Mouse (Mus musculus) intestine, embryonic 15.5 days (tissue): ENCODE results near the gene Napsa. TPM values are rescaled to one million over a fixed set of nuclear protein-coding genes. Genes with fewer than 3 reads are reported as not detected.

ENCODE experiments used
- ATAC-seq: fragments of 200-750 bp; cut with Nextera tagmentation; 2 replicates; pipeline ENCODE4 v1.8.0; 2017; ENCODE audit warnings: moderate TSS enrichment, moderate library complexity
- H3K27ac ChIP-seq: fragments of 300-500 bp; sonication (generic); 2 replicates; pipeline ENCODE4 v1.5.1; 2015; ENCODE audit warnings: mild to moderate bottlenecking, inconsistent platforms
- H3K27me3 ChIP-seq: fragments of 300-500 bp; sonication (generic); replicated peaks from 2 replicates; pipeline ENCODE4 v1.6.1; 2015; ENCODE audit warnings: inconsistent platforms
- H3K36me3 ChIP-seq: fragments of 300-500 bp; sonication (generic); 2 replicates; pipeline ENCODE4 v1.6.1; 2015; ENCODE audit warnings: inconsistent platforms
- H3K4me1 ChIP-seq: fragments of 300-500 bp; sonication (generic); replicated peaks from 2 replicates; pipeline ENCODE4 v1.6.1; 2015; ENCODE audit warnings: inconsistent platforms
- H3K4me2 ChIP-seq: fragments of 300-500 bp; sonication (generic); replicated peaks from 2 replicates; pipeline ENCODE4 v1.6.1; 2015; ENCODE audit warnings: mild to moderate bottlenecking, inconsistent platforms
- H3K4me3 ChIP-seq: fragments of 300-500 bp; sonication (generic); replicated peaks from 2 replicates; pipeline ENCODE4 v1.5.1; 2015; ENCODE audit warnings: inconsistent platforms
- H3K9ac ChIP-seq: fragments of 300-500 bp; sonication (generic); 2 replicates; pipeline ENCODE4 v1.6.1; 2015; ENCODE audit warnings: inconsistent platforms
- H3K9me3 ChIP-seq: fragments of 300-500 bp; sonication (generic); 2 replicates; pipeline ENCODE4 v1.6.1; 2016; ENCODE audit warnings: inconsistent platforms
- WGBS: fragments of 180-500 bp; shearing (Covaris S2); methylation state at CpG from one replicate; pipeline ENCODE4 v1.1.7; 2015; 5-methylcytosine and 5-hydroxymethylcytosine counted together
- polyA plus RNA-seq: library from polyadenylated mRNA; unstranded; fragments of >200 nt; fragmentation: Nextera tagmentation; extraction: Ambion mirVana; gene quantifications from 2 replicates; pipeline ENCODE4 v1.2.1, GENCODE M21; 2015

Gene Napsa
- polyA plus RNA-seq, 1 experiment from 2014 or later = 3.6 TPM

GRCm38 (mm10) chr7:44593775-44594174 is 21.6 kb downstream of the Napsa start:
- ATAC-seq = peak; percentile 37
- under 1% methylated on average over 22 of the region's 22 CpGs for WGBS
- no peaks in the 10 kb centered on the region for H3K36me3 ChIP-seq
- peak overlapping the region; percentile 41 for H3K4me2 ChIP-seq
- no peak overlapping the region for H3K9ac ChIP-seq
- no peaks in the 10 kb centered on the region for H3K9me3 ChIP-seq
- H3K4me1 ChIP-seq = peaks cover 24% of the 10 kb centered on the region
- no peak overlapping the region for H3K4me3 ChIP-seq
- H3K27ac ChIP-seq = no peak overlapping the region
- H3K27me3 ChIP-seq = peaks cover 35% of the 10 kb centered on the region

GRCm38 (mm10) chr7:44594291-44594690 is 22.1 kb downstream of the Napsa start:
- Histone ChIP-seq H3K27ac (no peak overlapping the region), H3K4me3 (no peak overlapping the region), H3K27me3 (peaks cover 35% of the 10 kb centered on the region), H3K4me1 (peaks cover 24% of the 10 kb centered on the region), H3K9ac (no peak overlapping the region), H3K9me3 (no peaks in the 10 kb centered on the region), H3K36me3 (no peaks in the 10 kb centered on the region), H3K4me2 (peak overlapping the region; percentile 41; the same call in 1 of the 2 replicates)
- no peak for ATAC-seq
- 61% methylated on average over 6 of the region's 6 CpGs for WGBS

GRCm38 (mm10) chr7:44595131-44595561 is 23.0 kb downstream of the Napsa start:
- H3K27ac ChIP-seq = no peak overlapping the region
- H3K36me3 ChIP-seq = no peaks in the 10 kb centered on the region
- no peaks in the 10 kb centered on the region for H3K9me3 ChIP-seq
- H3K27me3 ChIP-seq = peaks cover 35% of the 10 kb centered on the region
- ATAC-seq = no peak
- 89% methylated on average over 20 of the region's 20 CpGs for WGBS
- H3K4me2 ChIP-seq = no peak overlapping the region
- H3K4me1 ChIP-seq = peaks cover 20% of the 10 kb centered on the region
- no peak overlapping the region for H3K4me3 ChIP-seq
- no peak overlapping the region for H3K9ac ChIP-seq

DNA sequence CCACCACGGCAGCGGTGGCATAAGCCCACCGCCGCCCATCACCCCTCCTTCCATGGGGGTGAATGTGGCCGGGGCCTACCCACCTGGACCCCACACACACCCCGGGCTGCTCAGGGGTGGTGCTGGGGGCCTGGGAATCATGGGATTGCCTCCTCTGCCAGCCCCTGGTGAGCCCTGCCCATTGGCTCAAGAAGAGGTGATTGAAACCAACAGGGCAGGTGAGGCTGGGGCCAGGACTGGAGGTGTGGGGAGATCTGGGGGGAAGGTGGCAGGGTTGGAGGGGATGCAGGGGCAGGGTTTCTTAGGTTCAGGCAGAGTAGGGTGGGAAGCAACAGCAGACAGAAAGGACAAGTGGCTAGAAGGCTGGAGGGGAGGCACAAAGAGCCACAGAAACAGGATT is 23.9 kb downstream of the Napsa start:
- H3K4me2 ChIP-seq = no peak overlapping the region
- 88% methylated on average over 6 of the region's 6 CpGs for WGBS
- no peak overlapping the region for H3K27ac ChIP-seq
- no peak overlapping the region for H3K9ac ChIP-seq
- H3K4me1 ChIP-seq = peaks cover 12% of the 10 kb centered on the region
- H3K36me3 ChIP-seq = no peaks in the 10 kb centered on the region
- no peaks in the 10 kb centered on the region for H3K9me3 ChIP-seq
- no peak overlapping the region for H3K4me3 ChIP-seq
- H3K27me3 ChIP-seq = peaks cover 36% of the 10 kb centered on the region
- ATAC-seq = no peak

DNA sequence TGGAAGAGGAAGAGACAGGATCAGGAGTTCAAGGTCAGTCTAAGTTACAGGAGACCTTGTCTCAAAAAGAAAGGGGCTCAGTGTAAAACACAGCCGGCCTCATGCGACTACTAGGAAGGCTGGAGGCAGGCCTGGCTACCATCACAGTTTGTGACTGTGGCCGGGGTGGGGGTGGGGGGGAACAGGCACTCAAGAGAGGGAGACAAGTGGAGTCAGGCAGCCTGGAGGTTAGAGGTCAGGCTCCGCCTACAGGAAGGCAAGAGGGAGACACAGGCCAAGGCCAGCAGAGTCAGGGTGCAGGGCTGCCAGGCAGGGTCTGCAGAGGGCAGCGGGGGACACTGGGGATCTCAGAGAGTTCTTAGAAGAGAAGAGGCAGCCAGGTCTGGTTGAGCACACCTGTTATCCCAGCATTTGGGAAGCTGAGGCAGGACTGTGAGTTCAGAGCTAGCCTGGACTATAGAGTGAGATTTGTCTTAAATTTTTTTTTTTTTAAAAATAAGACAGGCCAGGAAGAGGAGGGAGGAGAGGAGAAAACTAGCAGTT is 24.9 kb downstream of the Napsa start:
- no peak overlapping the region for H3K4me2 ChIP-seq
- H3K9ac ChIP-seq = no peak overlapping the region
- 0 out of 2 replicates have a peak, but pooled peaks cover 2% of the 10 kb centered on the region for H3K4me1 ChIP-seq
- H3K27me3 ChIP-seq = peaks cover 36% of the 10 kb centered on the region
- no peak overlapping the region for H3K4me3 ChIP-seq
- no peak for ATAC-seq
- no peaks in the 10 kb centered on the region for H3K9me3 ChIP-seq
- H3K27ac ChIP-seq = no peak overlapping the region
- 35% methylated on average over 5 of the region's 5 CpGs for WGBS
- H3K36me3 ChIP-seq = no peaks in the 10 kb centered on the region

GRCm38 (mm10) chr7:44597666-44598065 is 25.5 kb downstream of the Napsa start:
- H3K9ac ChIP-seq = no peak overlapping the region
- ATAC-seq = no peak
- 0 out of 2 replicates have a peak, but pooled peaks cover 2% of the 10 kb centered on the region for H3K4me1 ChIP-seq
- no peak overlapping the region for H3K4me2 ChIP-seq
- peaks cover 36% of the 10 kb centered on the region for H3K27me3 ChIP-seq
- H3K4me3 ChIP-seq = no peak overlapping the region
- H3K27ac ChIP-seq = no peak overlapping the region
- H3K36me3 ChIP-seq = no peaks in the 10 kb centered on the region
- WGBS = 94% methylated on average over 4 of the region's 4 CpGs
- no peaks in the 10 kb centered on the region for H3K9me3 ChIP-seq

DNA sequence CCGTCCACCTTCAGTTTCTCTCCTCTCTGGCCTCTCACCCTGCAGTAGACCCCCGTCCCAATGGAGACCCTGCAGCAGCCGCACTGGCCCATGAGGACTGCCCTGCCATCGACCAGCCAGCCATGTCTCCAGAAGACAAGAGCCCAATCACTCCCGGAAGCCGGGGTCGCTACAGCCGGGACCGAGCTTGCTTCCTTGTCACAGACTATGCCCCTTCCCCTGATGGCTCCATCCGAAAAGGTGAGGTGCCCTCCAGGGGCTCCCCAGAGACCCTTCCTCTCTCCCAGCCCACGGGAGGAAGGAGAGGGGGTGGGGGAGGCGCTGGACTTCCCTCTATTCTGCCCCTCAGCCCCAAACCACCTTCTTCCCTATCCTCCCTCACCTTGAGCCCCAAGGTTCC is 26.2 kb downstream of the Napsa start:
- H3K27ac ChIP-seq = no peak overlapping the region
- H3K4me1 ChIP-seq = 0 out of 2 replicates have a peak, but pooled peaks cover 2% of the 10 kb centered on the region
- no peak overlapping the region for H3K4me2 ChIP-seq
- 78% methylated on average over 12 of the region's 12 CpGs for WGBS
- no peaks in the 10 kb centered on the region for H3K9me3 ChIP-seq
- no peaks in the 10 kb centered on the region for H3K36me3 ChIP-seq
- no peak overlapping the region for H3K9ac ChIP-seq
- H3K27me3 ChIP-seq = peaks cover 35% of the 10 kb centered on the region
- no peak overlapping the region for H3K4me3 ChIP-seq
- ATAC-seq = no peak

GRCm38 (mm10) chr7:44600691-44601262 is 28.6 kb downstream of the Napsa start:
- peaks cover 51% of the 10 kb centered on the region for H3K27me3 ChIP-seq
- H3K27ac ChIP-seq = no peak overlapping the region
- no peak overlapping the region for H3K4me2 ChIP-seq
- no peak for ATAC-seq
- H3K4me1 ChIP-seq = no peaks in the 10 kb centered on the region; the same call in 1 of the 2 replicates
- no peak overlapping the region for H3K4me3 ChIP-seq
- no peaks in the 10 kb centered on the region for H3K9me3 ChIP-seq
- no peak overlapping the region for H3K9ac ChIP-seq
- H3K36me3 ChIP-seq = no peaks in the 10 kb centered on the region
- 84% methylated on average over 10 of the region's 10 CpGs for WGBS

DNA sequence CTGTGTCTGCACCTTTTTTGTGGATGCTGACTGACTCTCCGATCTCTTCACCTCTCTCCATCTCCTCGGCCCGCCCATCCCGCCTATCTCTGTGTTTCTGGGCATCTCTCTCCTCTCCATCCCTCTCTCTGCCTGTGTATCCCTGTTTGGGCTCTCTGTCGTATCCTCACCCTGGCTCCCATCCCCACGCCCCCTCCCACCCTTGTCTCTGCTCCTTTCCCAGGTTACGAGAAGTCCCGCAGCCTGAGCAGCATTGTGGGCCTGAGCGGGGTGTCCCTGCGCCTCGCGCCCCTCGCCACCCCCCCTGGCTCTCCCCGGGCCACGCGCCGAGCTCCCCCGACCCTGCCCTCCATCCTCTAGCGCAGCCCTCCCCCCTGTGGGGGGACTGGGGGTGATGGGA is 29.5 kb downstream of the Napsa start:
- peaks cover 60% of the 10 kb centered on the region for H3K27me3 ChIP-seq
- no peak overlapping the region for H3K4me3 ChIP-seq
- H3K9ac ChIP-seq = no peak overlapping the region
- WGBS = 15% methylated on average over 19 of the region's 19 CpGs
- H3K36me3 ChIP-seq = no peaks in the 10 kb centered on the region
- no peak overlapping the region for H3K4me2 ChIP-seq
- peaks cover 6% of the 10 kb centered on the region for H3K4me1 ChIP-seq
- H3K9me3 ChIP-seq = no peaks in the 10 kb centered on the region
- no peak for ATAC-seq
- H3K27ac ChIP-seq = no peak overlapping the region

DNA sequence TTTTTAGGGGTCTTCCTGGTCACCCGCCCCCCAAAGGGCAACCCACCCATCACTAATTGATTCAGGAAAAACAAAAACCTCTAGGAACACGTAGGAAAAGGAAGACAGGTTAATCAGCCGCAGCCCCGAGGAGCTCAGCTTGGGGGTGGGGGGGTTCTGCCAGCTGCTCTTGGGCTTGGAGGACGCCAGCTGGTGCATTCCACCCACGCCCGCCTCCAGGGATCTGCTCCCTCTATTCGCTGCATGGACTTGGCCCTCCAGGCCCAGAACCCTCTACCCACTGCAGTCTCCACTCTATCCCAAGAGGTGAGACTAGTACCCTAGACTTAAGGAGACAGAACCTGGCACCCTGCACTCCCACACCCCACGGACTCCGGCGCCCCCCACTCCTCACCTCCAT is 30.3 kb downstream of the Napsa start:
- 18% methylated on average over 11 of the region's 11 CpGs for WGBS
- Histone ChIP-seq H3K4me2 (no peak overlapping the region), H3K4me3 (no peak overlapping the region), H3K4me1 (peaks cover 6% of the 10 kb centered on the region), H3K9me3 (no peaks in the 10 kb centered on the region), H3K27ac (no peak overlapping the region), H3K36me3 (no peaks in the 10 kb centered on the region), H3K9ac (no peak overlapping the region), H3K27me3 (peaks cover 62% of the 10 kb centered on the region)
- ATAC-seq = no peak

DNA sequence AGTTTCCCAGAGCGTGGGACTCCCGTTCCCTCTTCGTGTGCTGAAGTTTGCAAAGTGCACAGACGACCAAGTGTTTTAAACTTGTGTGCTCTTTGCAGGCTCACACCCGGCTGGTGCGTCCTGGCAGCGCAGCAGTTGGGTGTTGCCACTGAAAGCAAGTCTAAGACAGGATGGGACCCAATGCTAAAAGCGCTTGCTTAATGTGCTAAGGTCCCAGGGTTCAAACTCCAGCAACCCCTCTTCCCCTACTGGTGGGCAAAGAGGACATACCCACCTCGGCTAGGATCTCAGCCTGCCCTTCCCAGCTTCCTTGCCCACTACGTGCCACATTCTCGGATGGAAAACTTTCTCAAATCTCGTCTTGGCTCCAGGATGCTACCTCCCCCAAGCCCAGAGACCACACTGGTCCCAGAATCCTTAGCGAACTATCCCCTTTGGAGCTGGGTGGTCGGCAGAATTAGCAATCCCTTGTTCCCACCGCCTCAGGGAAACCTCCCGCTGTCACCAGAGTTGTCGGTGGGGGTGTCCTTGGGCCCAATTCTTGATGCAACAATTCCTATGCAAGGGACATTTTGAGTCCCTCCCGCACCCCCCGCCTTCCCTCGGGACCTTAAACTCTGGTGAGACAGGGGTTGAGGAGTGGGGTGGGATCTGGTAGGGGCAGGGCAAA is 31.1 kb downstream of the Napsa start:
- WGBS = 2% methylated on average over 20 of the region's 20 CpGs
- Histone ChIP-seq H3K4me3 (no peak overlapping the region), H3K36me3 (no peaks in the 10 kb centered on the region), H3K4me2 (peak overlapping the region; percentile 66), H3K9me3 (no peaks in the 10 kb centered on the region), H3K27me3 (peaks cover 61% of the 10 kb centered on the region), H3K27ac (no peak overlapping the region), H3K4me1 (peaks cover 6% of the 10 kb centered on the region), H3K9ac (no peak overlapping the region)
- no peak for ATAC-seq

GRCm38 (mm10) chr7:44604139-44604606 is 32.0 kb downstream of the Napsa start:
- 1% methylated on average over 25 of the region's 25 CpGs for WGBS
- H3K9ac ChIP-seq = 0 out of 2 replicates have a peak overlapping the region, but pooled peaks have one; percentile 10

More at GRCm38 (mm10) chr7:44604139-44604606, 32.0 kb downstream of the Napsa start:
- Histone ChIP-seq H3K27ac (no peak overlapping the region), H3K4me2 (peak overlapping the region; percentile 66), H3K4me1 (peaks cover 6% of the 10 kb centered on the region), H3K27me3 (peaks cover 59% of the 10 kb centered on the region), H3K4me3 (peak overlapping the region; percentile 32), H3K36me3 (no peaks in the 10 kb centered on the region), H3K9me3 (no peaks in the 10 kb centered on the region)
- ATAC-seq = peak; percentile 36; the same call in 1 of the 2 replicates
